Mouse (Mus musculus): ENCODE data around the gene Trpv6.

Trpv6 gene

DNA sequence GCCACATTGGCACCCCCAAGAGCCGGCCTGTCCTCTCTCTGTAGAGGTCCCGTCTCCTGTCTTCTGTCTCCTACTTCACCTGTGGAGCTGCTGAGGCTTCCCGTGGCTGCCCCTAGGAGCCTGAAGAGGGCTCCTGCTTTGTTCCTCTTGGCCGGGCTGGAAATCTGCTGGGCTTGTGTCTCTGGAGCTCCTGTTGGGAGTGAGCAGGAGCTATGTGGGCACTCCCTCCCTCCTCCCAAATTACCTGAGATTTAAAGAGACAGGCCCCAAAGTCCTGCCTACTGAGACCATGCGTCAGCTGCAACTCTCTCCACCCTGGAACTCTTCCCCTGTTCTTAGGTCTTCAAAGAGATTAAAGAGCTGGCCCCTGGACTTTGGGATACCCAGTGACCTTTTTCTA, at the start of gene Trpv6:
Gene Trpv6, minus strand, starts transcription at position 228 of the 400 bp plus-strand sequence.
- in situ Hi-C loops (cut with MboI; ENCODE audit: low pct_unique_long_range_greater_than_20kb in 1 of 2, low sequenced_read_pairs in 2 of 2, unreplicated experiment in 1 of 2), result no loop called here

DNA sequence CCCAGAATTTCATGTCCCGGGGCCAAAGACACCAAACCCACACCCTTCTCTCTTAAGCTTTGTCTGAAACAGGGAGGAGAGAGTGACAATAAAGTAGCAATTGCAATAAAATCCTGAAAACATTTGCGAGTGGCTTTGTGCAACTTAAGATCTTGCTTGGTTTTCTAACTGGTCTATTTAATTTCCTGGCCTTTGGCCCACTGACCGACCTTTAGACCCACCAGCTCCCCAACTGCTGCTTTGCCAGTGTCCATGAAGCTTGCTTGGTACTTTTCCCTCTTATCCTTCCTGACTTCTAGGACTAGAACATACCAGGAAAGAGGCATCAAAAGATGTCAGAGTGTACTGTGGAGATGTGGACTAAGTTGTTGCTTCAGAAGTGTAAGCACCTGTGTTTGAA, 49.4 kb upstream of the Trpv6 start:
- in situ Hi-C loops (cut with MboI; ENCODE audit: low pct_unique_long_range_greater_than_20kb in 1 of 2, low sequenced_read_pairs in 2 of 2, unreplicated experiment in 1 of 2), result no loop called here

DNA sequence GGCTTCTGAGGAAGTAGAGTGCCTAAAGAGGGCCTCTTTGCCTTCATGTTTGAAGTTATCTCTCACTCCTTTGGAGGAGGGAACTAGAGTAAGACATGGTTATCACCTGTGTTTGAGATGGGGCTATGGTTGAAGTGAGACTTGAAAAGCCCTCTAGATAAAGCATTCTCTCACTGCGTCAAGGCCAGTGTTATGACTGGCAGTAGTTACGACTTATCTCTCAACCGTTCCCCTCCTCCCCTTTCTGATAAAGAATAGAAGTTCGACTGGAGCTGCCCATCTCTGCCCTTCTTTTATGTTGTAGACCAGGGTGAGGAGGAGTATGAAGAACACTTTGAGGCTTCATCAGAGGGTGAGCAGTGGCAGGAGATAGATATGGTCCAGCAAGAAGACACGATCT, 48.7 kb upstream of the Trpv6 start:
- in situ Hi-C loops (cut with MboI; ENCODE audit: low pct_unique_long_range_greater_than_20kb in 1 of 2, low sequenced_read_pairs in 2 of 2, unreplicated experiment in 1 of 2), result no loop called here

DNA sequence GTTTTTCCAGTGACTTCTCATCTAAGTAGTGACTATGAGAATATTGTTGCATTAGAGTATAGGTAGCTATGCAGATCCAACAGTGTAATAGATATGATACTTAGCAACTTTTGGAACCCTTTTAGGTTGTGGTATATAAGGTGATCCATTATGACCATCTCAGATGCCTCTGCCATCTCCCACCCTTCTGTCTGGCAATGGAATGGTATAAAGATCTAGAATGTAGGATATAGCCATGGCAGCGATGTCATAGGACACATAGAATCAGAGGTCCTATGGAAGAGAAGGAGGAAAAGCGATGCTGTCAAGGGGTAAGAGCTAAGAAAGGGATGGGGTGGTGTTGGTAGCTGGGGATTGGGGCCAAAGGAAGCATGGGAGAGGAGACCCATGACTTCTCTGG, 47.9 kb upstream of the Trpv6 start, which contains the start of gene Llcfc1:
Gene Llcfc1, plus strand, starts transcription at position 301 of the 400 bp plus-strand sequence.
- in situ Hi-C loops (cut with MboI; ENCODE audit: low pct_unique_long_range_greater_than_20kb in 1 of 2, low sequenced_read_pairs in 2 of 2, unreplicated experiment in 1 of 2), result no loop called here

DNA sequence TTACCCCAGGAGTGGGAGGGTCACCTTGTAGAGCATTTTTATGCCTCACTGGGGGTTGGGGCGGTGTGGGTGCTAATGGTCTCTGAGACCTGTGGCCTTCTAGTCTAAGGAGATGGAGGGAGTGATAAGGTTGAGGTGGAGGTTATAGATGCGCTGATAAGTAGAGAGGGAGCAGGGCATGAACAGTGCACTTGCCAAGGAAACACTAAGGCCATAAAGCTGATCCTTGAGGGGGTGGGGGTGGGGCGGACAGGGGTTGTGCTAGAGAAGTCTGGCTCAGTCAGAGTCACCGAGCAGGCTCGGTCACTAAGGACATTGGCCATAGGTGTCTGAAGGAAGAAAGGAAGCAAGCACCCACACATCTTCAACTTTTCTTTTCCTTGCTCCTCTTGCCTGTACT, 45.5 kb upstream of the Trpv6 start:
- in situ Hi-C loops (cut with MboI; ENCODE audit: low pct_unique_long_range_greater_than_20kb in 1 of 2, low sequenced_read_pairs in 2 of 2, unreplicated experiment in 1 of 2), result no loop called here

DNA sequence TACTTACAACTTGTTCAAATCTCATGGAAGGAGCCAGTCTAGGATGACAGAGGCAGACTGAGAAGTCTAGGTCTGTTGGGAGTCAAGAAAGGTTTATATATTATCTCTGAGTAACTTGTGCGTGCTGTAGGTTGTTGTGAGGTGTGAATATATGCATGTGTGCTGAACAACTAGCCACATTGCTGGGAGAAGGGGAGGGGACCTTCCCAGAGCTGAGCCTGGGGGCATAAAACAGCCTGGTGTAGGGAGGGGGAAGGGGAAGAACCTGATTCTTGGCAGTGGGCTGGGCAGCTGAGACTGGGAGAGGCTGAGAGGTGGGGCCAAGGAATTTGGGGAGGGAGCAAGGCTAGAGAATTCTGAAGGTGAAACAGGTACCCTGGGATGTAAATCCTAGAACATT, 44.5 kb upstream of the Trpv6 start, which contains the start of gene Trpv5:
Gene Trpv5, minus strand, starts transcription at position 101 of the 400 bp plus-strand sequence.
- in situ Hi-C loops (cut with MboI; ENCODE audit: low pct_unique_long_range_greater_than_20kb in 1 of 2, low sequenced_read_pairs in 2 of 2, unreplicated experiment in 1 of 2), result no loop called here

DNA sequence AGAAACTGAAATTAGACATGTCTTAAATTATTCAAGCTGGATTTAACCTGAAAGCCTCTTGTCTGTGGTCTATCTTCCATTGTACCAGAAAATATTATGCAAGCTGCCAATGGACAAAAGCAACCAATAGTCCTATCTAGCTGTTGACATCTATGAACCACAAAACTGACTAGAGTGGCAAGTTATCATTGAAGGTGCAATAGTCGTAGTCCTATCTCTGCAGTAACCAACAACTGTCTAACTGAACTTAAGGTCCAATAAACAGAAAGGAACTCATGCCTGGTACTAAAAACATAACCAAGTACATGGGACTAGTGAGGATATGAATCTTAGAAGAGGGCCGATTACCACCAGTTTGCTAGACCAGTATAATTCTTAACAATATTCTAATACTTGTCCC, 40.3 kb upstream of the Trpv6 start:
- in situ Hi-C loops (cut with MboI; ENCODE audit: low pct_unique_long_range_greater_than_20kb in 1 of 2, low sequenced_read_pairs in 2 of 2, unreplicated experiment in 1 of 2), result no loop called here

DNA sequence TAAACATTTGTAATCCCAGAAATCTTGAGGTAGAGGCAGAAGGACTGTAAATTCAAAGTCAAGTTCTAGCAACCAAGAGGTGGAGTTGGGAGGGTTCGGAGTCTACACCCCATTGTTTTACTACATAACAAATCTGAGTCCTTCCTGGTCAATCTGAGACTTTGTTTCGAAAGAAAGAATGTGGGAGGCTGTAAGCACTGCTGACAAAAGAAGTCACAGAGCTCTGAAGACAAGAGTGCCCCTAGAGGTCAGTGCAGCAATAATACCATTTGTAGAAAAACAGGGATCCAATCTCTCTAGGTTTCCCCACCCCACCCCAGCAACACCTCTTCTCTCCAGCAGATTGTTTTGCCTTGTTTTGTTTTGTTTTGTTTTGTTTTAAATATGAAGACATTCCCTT, 26.1 kb upstream of the Trpv6 start:
- in situ Hi-C loops (cut with MboI; ENCODE audit: low pct_unique_long_range_greater_than_20kb in 1 of 2, low sequenced_read_pairs in 2 of 2, unreplicated experiment in 1 of 2), result no loop called here

DNA sequence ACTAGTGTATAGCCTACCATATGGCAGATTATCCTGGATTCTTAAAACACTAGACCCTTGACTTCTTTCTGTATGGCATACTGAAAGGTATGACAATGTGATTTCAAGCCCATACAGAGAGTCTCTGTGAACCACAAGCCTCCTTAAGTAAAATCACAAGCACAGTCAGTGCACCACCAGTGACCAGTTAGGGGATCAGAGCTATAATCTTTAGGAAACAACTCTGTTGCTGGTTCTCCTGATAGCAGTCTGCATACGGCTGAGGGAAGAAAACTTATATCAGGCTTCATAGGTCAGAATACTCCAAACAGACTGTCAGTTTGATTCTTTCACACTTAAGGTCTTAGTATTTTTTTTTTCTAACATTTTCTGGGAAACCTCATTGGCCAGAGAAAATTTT, 22.3 kb upstream of the Trpv6 start:
- in situ Hi-C loops (cut with MboI; ENCODE audit: low pct_unique_long_range_greater_than_20kb in 1 of 2, low sequenced_read_pairs in 2 of 2, unreplicated experiment in 1 of 2), result no loop called here

DNA sequence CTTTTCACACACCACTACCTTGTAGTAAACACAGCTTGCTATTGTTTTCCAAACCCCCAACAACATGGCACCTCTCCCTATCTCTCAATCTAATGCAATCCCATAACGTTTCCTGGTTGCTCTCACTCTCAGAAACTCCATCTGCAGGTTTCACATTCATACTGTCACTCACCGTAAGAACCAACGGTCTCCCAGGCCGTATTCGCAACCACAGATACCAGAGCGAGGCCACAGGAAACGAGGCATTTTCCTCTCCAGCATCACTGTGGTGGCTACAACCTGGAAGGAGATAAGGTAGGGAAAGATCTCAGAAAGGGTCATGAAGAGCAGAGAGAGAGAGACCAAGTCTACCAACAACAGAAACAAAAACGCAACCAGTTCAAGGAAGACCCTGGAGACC, 18.4 kb upstream of the Trpv6 start:
- in situ Hi-C loops (cut with MboI; ENCODE audit: low pct_unique_long_range_greater_than_20kb in 1 of 2, low sequenced_read_pairs in 2 of 2, unreplicated experiment in 1 of 2), result no loop called here

DNA sequence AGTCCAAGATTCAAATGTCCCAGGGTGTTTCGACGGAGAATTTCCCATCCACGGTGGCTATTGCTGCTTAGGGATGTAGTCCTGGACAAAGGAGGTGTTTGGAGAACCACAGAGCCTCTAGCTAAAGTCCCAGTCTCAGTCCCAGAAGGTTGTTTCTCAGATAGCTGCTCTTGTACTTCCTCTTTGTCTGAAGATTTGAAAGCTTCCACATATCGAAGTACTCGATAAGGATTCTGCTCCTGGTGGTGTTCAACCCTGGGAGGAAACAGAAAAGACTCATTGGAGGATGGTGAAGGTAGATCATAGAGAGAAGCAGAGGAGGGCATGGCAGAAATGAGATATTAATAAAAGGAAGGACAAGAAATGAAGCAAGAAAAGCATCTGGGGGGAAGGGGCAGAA, 17.0 kb upstream of the Trpv6 start:
- in situ Hi-C loops (cut with MboI; ENCODE audit: low pct_unique_long_range_greater_than_20kb in 1 of 2, low sequenced_read_pairs in 2 of 2, unreplicated experiment in 1 of 2), result no loop called here

DNA sequence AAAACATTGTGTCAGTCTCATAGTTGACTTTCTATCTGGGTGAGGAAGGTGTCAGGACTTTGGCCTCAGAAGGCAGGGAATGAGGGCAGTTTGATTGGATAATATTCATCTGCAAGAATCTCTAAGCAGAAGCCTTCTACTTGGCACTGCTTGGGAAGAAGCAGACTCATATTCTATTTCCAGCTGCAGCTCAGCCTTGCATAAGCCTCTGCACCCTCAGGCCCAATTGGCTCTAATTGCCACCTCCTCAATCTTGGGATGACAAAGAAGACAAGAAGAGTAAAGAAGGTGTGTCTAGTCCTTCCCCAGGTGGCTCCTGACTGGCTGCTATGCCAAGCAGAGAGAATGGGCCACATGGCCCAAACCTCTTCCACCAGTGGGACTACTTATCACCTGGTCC, 10.5 kb upstream of the Trpv6 start:
- in situ Hi-C loops (cut with MboI; ENCODE audit: low pct_unique_long_range_greater_than_20kb in 1 of 2, low sequenced_read_pairs in 2 of 2, unreplicated experiment in 1 of 2), result no loop called here

DNA sequence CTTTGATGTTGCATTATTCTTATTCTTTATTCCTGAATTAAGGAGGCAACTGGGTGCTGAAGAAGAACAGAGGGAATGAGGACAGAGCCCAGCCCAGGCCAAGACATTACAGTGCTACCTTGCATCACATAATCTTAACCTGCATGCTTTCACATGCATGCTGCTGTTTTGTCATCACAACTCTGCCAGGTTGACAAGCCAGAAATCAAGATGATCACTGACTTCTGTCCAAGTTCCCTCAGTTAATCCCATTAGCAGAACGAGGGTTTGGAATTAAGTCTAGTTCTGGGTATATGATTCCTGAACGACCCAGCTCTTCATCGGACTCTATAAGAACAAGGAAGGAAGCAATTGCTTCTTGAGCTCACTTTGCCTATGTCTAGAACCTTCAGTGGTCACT, 10.0 kb upstream of the Trpv6 start:
- in situ Hi-C loops (cut with MboI; ENCODE audit: low pct_unique_long_range_greater_than_20kb in 1 of 2, low sequenced_read_pairs in 2 of 2, unreplicated experiment in 1 of 2), result no loop called here

DNA sequence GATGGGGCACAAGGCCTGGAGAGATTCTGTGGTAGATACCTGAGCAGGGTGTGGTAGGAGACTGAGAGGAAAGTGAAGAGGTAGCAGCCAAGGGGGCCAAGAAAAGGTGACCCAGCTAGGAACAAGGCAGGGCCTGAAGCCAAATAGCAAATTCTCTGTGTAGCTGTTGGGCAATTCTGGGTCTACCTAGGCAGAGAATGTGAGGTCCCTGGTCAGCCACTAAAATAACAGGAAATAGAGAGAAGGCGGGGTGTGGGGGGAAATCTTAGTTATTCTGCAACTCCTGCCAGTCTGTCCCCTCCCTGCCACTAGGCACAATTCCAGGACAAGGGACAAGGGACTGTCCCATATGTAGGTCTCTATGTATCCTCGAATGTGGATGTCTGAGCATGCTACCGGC, 7.0 kb upstream of the Trpv6 start:
- in situ Hi-C loops (cut with MboI; ENCODE audit: low pct_unique_long_range_greater_than_20kb in 1 of 2, low sequenced_read_pairs in 2 of 2, unreplicated experiment in 1 of 2), result no loop called here

DNA sequence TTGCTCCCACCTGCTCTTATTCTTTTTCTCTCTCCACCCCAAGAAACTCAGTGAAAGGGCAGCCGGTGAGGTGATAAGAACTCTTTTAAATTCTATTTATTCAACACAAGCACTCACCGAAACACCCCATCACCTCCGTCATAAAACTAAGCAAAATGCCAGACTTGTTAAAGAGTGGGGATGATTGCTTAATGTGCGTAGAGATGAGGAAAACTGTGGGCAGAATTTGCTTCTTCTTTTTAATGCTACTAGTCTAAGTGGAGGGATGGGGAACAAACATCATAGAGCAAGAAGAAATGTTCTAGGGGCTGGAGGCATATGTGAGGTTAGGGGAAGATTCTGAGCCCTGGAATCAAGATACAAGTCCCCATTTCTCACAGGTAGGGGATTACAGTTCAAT, 6.6 kb upstream of the Trpv6 start:
- in situ Hi-C loops (cut with MboI; ENCODE audit: low pct_unique_long_range_greater_than_20kb in 1 of 2, low sequenced_read_pairs in 2 of 2, unreplicated experiment in 1 of 2), result no loop called here

DNA sequence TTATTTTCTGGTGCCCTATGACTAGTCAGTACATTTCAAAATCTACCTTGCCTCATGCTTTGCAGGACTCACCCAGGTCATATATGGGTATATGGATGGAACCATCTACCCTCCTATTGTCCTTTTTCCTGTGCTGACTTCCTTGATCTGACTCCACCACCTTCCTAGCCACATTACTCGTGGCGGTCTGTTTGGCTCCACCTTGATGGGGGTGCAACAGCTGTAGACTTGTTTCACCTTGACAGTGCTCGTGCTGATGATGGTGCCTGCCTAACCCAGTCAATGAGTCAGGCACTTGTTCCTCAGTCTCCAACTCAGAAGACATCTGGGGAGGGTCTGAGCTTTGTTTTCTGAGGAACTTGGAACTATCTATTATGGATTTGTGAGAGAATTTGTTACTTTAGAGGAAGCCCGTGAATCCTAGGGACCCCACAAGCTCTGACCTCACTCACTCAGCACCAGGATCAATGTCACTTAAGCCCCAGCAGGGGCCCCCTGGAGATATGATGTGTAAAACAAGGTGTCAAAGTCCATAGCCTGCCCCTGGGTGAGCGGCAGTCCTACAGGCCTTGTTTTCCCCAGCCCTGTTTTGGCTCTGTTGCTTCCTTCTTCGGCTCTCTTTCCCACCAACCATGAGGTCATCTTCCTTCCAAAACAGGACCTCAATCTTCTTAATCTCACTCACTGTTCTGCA, 5.1 kb upstream of the Trpv6 start:
- in situ Hi-C loops (cut with MboI; ENCODE audit: low pct_unique_long_range_greater_than_20kb in 1 of 2, low sequenced_read_pairs in 2 of 2, unreplicated experiment in 1 of 2), result no loop called here

DNA sequence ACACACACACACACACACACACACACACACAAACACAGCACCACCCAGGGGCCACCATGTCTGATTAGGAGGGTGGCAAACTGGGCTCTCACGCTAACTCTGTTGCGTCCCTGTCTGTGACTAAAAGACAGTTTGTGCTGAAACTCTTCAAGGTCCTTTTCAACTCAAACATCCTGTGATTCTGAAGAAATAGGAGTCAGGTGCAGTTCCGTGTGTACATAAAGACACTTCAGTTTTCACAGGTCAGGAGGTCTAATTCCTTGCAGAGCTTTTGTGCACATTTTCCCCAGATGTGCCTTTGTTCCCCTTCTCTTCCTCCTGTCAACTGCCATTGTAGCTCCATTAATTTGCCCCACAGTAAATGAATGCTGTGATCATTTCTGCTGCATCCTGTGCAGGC, 4.2 kb upstream of the Trpv6 start:
- in situ Hi-C loops (cut with MboI; ENCODE audit: low pct_unique_long_range_greater_than_20kb in 1 of 2, low sequenced_read_pairs in 2 of 2, unreplicated experiment in 1 of 2), result no loop called here

DNA sequence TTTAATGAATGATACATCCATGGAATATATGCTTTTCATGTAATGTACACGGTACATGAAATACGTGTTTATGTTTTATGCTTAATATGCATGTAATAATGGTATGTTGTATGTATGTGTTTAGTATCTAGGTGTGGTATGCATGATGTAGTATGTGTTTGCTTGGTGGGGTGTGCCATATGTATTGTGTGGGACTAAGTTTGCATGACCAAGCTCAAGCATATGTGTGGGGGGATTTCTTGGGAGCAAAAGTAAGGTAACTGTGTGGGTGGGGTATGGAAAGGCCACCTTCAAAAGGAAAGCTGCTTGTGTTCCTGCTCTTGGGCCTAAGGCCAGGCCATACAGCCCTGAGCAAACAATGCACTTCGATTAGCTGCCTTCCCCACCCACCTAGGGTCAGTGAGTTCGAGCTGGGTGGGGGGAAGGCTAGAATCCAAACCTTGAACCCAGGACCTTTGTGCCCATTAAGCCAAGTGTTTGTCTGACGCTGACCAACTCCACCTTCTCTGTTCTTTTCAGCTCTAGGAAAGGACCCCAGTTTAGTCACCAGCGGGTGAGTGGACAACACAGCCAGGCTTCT, 1.8 kb upstream of the Trpv6 start:
- in situ Hi-C loops (cut with MboI; ENCODE audit: low pct_unique_long_range_greater_than_20kb in 1 of 2, low sequenced_read_pairs in 2 of 2, unreplicated experiment in 1 of 2), result no loop called here

DNA sequence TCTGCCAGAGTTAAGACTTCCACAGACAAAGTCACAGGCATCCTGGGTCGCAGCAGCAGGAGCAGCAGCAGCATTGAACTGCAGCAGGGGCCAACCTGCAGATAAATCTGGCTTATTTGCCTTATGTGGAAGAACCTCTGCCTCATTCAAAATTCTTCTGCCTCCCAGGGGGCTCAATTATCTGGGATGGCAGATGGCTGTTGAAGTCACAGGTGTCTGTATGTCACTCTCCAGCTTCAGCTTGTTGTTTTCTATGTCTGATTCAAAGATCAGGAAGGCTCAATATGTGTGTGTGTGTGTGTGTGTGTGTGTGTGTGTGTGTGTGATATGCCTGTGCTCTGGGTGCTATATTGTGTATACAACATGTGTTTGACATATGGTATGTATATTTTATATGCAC, 1.2 kb upstream of the Trpv6 start:
- in situ Hi-C loops (cut with MboI; ENCODE audit: low pct_unique_long_range_greater_than_20kb in 1 of 2, low sequenced_read_pairs in 2 of 2, unreplicated experiment in 1 of 2), result no loop called here

DNA sequence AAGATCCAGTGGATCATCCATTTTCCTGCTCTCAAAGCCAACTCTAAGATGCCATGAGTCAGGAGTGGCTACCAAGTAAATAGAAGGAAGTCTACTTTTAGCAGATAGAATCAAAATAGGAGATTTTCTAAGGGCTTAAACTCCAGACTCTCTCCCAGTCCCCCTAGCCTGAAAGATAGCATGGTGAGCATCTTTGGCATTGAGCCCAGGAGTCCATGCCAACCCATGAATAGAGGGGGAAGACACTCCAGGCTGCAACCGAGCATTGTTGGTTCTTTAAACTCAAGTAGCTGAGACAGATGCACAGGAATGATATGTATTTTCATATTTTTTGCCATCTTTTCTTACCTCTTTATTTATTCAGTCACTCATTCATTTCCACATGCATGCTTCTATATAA, 994 bp downstream of the Trpv6 start:
- in situ Hi-C loops (cut with MboI; ENCODE audit: low pct_unique_long_range_greater_than_20kb in 1 of 2, low sequenced_read_pairs in 2 of 2, unreplicated experiment in 1 of 2), result no loop called here
